17 mouse cellular contexts compared by ENCODE assay signal in genomic region chr5:92893284-92893683, GRCm38 (mm10).
DNase-seq lines count a peak whose midpoint lies in the region; ATAC-seq and TF ChIP-seq lines count a peak whose summit lies in the region.
"Had no signal": no experiment of that assay in that cellular context is flagged by ENCODE, and none has a peak within 500 bp of the region (broad histone marks: within the 10 kb centered on the region; RNA-seq: fewer than 3 reads in every experiment).

No protein-coding gene starts in this region.

- peak; percentile 36 for DNase-seq in kidney, adult 9 months
- DNase-seq in kidney, adult 11 months = no peak
- no peak for DNase-seq in midbrain, postnatal 0 days (ENCODE audit: low spot score)
- DNase-seq in forebrain, embryonic 14.5 days (ENCODE audit: low spot score) = no peak
- DNase-seq in retina, embryonic 14.5 days (ENCODE audit: low spot score) = no peak
- DNase-seq: cerebellum, adult 9-10 months; heart, adult 18-20 months; left cerebral cortex, postnatal 4 days; lung, postnatal 10 days; thymus, postnatal 36 days had no signal

- no peak overlapping the region for H3K4me2 ChIP-seq in midbrain, embryonic 13.5 days (replicated peaks)
- no peak overlapping the region for H3K4me2 ChIP-seq in midbrain, postnatal 0 days (ENCODE audit: low read depth, low read length, poor library complexity, severe bottlenecking)
- no peak overlapping the region for H3K4me2 ChIP-seq in forebrain, embryonic 14.5 days (ENCODE audit: low read length)
- H3K4me2 ChIP-seq: hindbrain, embryonic 14.5 days; liver, embryonic 15.5 days had no signal

- H3K4me3 ChIP-seq in midbrain, embryonic 13.5 days (replicated peaks) = no peak overlapping the region
- H3K4me3 ChIP-seq in midbrain, postnatal 0 days (ENCODE audit: low read depth, low read length) = no peak overlapping the region
- no peak overlapping the region for H3K4me3 ChIP-seq in forebrain, embryonic 14.5 days (ENCODE audit: low read depth, low read length)
- H3K4me3 ChIP-seq in small intestine, adult 2 months (ENCODE audit: low read depth, low read length) = no peak overlapping the region
- H3K4me3 ChIP-seq: layer of hippocampus, adult 2 months; liver, embryonic 15.5 days; megakaryocyte, embryonic 14.5 days had no signal

- no peaks in the 10 kb centered on the region for H3K9me3 ChIP-seq in midbrain, embryonic 13.5 days
- H3K9me3 ChIP-seq in midbrain, postnatal 0 days (ENCODE audit: low read length) = no peaks in the 10 kb centered on the region
- no peaks in the 10 kb centered on the region for H3K9me3 ChIP-seq in forebrain, embryonic 14.5 days (replicated peaks; ENCODE audit: control insufficient read depth, low read length)
- H3K9me3 ChIP-seq: liver, embryonic 15.5 days; megakaryocyte, embryonic 14.5 days had no signal

- 0 out of 2 replicates have a peak overlapping the region, but pooled peaks have one; percentile 4 for H3K27ac ChIP-seq in midbrain, embryonic 13.5 days
- H3K27ac ChIP-seq in midbrain, postnatal 0 days (ENCODE audit: low read depth, low read length) = no peak overlapping the region
- peak overlapping the region; percentile 15 for H3K27ac ChIP-seq in forebrain, embryonic 14.5 days (ENCODE audit: low read depth, low read length)
- peak overlapping the region; percentile 86 for H3K27ac ChIP-seq in small intestine, adult 2 months (ENCODE audit: insufficient read depth, low read depth, low read length)
- H3K27ac ChIP-seq: hindbrain, embryonic 14.5 days; layer of hippocampus, adult 2 months; liver, embryonic 15.5 days had no signal

- peaks cover 25% of the 10 kb centered on the region for H3K4me1 ChIP-seq in midbrain, embryonic 13.5 days (replicated peaks)
- H3K4me1 ChIP-seq in midbrain, postnatal 0 days (ENCODE audit: insufficient read depth, low read length) = no peaks in the 10 kb centered on the region
- peaks cover 14% of the 10 kb centered on the region for H3K4me1 ChIP-seq in forebrain, embryonic 14.5 days (ENCODE audit: control insufficient read depth, insufficient read depth, low read length)
- peaks cover 32% of the 10 kb centered on the region for H3K4me1 ChIP-seq in small intestine, adult 2 months (ENCODE audit: control insufficient read depth, insufficient read depth, insufficient read length, low read length)

- no peak for TF ChIP-seq POLR2A in small intestine, adult 2 months (IDR thresholded peaks at IDR 0.05; ENCODE audit: low read depth, low read length)

- H3K27me3 ChIP-seq in midbrain, embryonic 13.5 days = no peaks in the 10 kb centered on the region
- H3K27me3 ChIP-seq in midbrain, postnatal 0 days (ENCODE audit: insufficient read depth, low read length) = no peaks in the 10 kb centered on the region
- no peaks in the 10 kb centered on the region for H3K27me3 ChIP-seq in forebrain, embryonic 14.5 days (replicated peaks; ENCODE audit: control insufficient read depth, insufficient read depth, low read length)
- 0 out of 2 replicates have a peak, but pooled peaks cover under 1% of the 10 kb centered on the region for H3K27me3 ChIP-seq in small intestine, adult 2 months (ENCODE audit: control insufficient read depth, insufficient read depth, low read length)

- H3K36me3 ChIP-seq in midbrain, embryonic 13.5 days = no peaks in the 10 kb centered on the region
- no peaks in the 10 kb centered on the region for H3K36me3 ChIP-seq in midbrain, postnatal 0 days (ENCODE audit: insufficient read depth, low read length)
- no peaks in the 10 kb centered on the region for H3K36me3 ChIP-seq in forebrain, embryonic 14.5 days (ENCODE audit: control insufficient read depth, insufficient read depth, low read length)
- peaks cover 9% of the 10 kb centered on the region for H3K36me3 ChIP-seq in small intestine, adult 2 months (ENCODE audit: control insufficient read depth, insufficient read depth, low read length)
- H3K36me3 ChIP-seq: G1E; liver, embryonic 15.5 days had no signal

- no peak for ATAC-seq in midbrain, embryonic 13.5 days
- ATAC-seq in midbrain, postnatal 0 days (ENCODE audit: low FRiP score) = no peak
- no peak for ATAC-seq in forebrain, embryonic 14.5 days

- no peak overlapping the region for H3K9ac ChIP-seq in midbrain, embryonic 13.5 days (replicated peaks)
- H3K9ac ChIP-seq in midbrain, postnatal 0 days (replicated peaks; ENCODE audit: low read length, poor library complexity, severe bottlenecking) = no peak overlapping the region
- no peak overlapping the region for H3K9ac ChIP-seq in forebrain, embryonic 14.5 days (ENCODE audit: low read length)
- H3K9ac ChIP-seq: hindbrain, embryonic 14.5 days; liver, embryonic 15.5 days had no signal

- no peak for TF ChIP-seq CTCF in midbrain, postnatal 0 days (IDR thresholded peaks at IDR 0.05)
- no peak for TF ChIP-seq CTCF in small intestine, adult 2 months (IDR thresholded peaks at IDR 0.05; ENCODE audit: extremely low read depth, insufficient read length, insufficient replicate concordance, low read depth, low read length)

- 19% methylated on average over 4 of the region's 4 CpGs for WGBS in midbrain, embryonic 13.5 days
- 33% methylated on average over 4 of the region's 4 CpGs for WGBS in midbrain, postnatal 0 days
- WGBS in forebrain, embryonic 14.5 days = 8% methylated on average over 4 of the region's 4 CpGs
- 19% methylated on average over 4 of the region's 4 CpGs for WGBS in small intestine, adult 2 months
